Mouse (Mus musculus): ENCODE measurements at regions not wholly inside any gene's neighbourhood (a gene's known extent, or its start where the extent isn't known, plus 50 kb on each side); places are given as distances from the start of the nearest gene placed in this dataset.

DNA sequence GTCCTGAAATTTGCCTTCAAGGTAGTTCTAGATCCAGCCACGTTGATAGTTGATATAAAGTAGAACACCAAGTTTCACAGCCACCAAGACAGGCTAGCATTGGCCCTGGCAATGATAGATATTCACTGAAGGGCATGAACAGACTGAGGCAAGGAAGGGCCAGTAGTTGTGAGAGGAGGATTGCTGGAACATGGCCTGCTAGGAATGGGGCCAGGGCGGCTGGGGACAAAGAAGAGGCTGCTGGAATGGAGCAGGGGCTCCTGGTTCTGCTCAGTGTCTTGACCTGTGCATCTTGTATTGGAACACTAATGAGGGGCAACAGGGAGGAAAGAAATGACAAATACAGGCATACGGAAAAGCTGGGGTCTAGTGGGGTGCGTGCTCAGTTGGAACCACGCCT, 123.0 kb downstream of the Tmem18 start:
- TF ChIP-seq CTCF (IDR thresholded peaks at IDR 0.05) = no peak
- TF ChIP-seq EP300 (IDR thresholded peaks at IDR 0.05) = no peak

Measured in lung, postnatal 0 days (tissue).